8 mouse cellular contexts compared by ENCODE assay signal in the genomic region with DNA sequence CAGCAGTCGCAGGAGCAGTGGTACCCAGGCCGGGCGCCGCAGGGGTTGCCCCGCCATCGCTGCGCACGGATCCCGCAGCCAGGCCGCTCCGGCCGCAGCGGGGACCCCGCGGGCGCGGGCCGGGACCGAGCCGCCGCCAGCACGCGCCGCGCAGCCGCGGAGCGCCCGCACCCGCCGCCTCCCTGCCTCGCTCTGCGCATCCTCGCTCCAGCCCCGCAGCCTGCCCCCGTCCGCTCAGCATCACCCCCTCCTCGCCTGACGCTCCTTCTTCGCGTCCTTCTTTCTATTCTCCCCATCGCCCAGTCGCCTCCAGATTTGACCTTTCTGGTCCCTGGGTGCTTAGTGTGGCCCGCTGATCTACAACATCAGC. TPM values are rescaled to one million over a fixed set of nuclear protein-coding genes. Genes with fewer than 3 reads are reported as not detected.
DNase-seq lines count a peak whose midpoint lies in the region; ATAC-seq and TF ChIP-seq lines count a peak whose summit lies in the region.

A gene (minus strand): TSS at position 177 of the 370 bp plus-strand sequence.

- peak within 1 kb of the TSS; percentile 96 for H3K4me2 ChIP-seq in kidney, postnatal 0 days (ENCODE audit: low read length)
- peak within 1 kb of the TSS; percentile 70 for H3K4me2 ChIP-seq in forebrain, embryonic 16.5 days (ENCODE audit: low read length)
- peak within 1 kb of the TSS; percentile 82 for H3K4me2 ChIP-seq in midbrain, postnatal 0 days (ENCODE audit: low read depth, low read length, poor library complexity, severe bottlenecking)

- no peaks in the 10 kb centered on the region for H3K36me3 ChIP-seq in kidney, postnatal 0 days (ENCODE audit: insufficient read depth, low read length)
- no peaks in the 10 kb centered on the region for H3K36me3 ChIP-seq in forebrain, embryonic 16.5 days (ENCODE audit: control insufficient read depth, insufficient read depth)
- H3K36me3 ChIP-seq in midbrain, postnatal 0 days (ENCODE audit: insufficient read depth, low read length), result no peaks in the 10 kb centered on the region

- 0 out of 2 replicates have a peak, but pooled peaks have one; percentile 21 for ATAC-seq in kidney, postnatal 0 days (replicated peaks; ENCODE audit: low FRiP score, low read depth)
- ATAC-seq in forebrain, embryonic 16.5 days, result peak; percentile 92
- ATAC-seq in midbrain, postnatal 0 days (ENCODE audit: low FRiP score), result peak; percentile 94

- peaks cover 15% of the 10 kb centered on the region; the same call in 1 of the 2 replicates for H3K27me3 ChIP-seq in kidney, postnatal 0 days (ENCODE audit: insufficient read depth, low read length)
- H3K27me3 ChIP-seq in forebrain, embryonic 16.5 days (replicated peaks; ENCODE audit: control insufficient read depth, insufficient read depth, low read length), result no peaks in the 10 kb centered on the region
- no peaks in the 10 kb centered on the region for H3K27me3 ChIP-seq in midbrain, postnatal 0 days (ENCODE audit: insufficient read depth, low read length)

- TF ChIP-seq CTCF in kidney, postnatal 0 days (IDR thresholded peaks at IDR 0.05; ENCODE audit: low read depth), result no peak
- no peak for TF ChIP-seq CTCF in midbrain, postnatal 0 days (IDR thresholded peaks at IDR 0.05)

- H3K9me3 ChIP-seq in kidney, postnatal 0 days (replicated peaks; ENCODE audit: low read length), result no peaks in the 10 kb centered on the region
- no peaks in the 10 kb centered on the region for H3K9me3 ChIP-seq in forebrain, embryonic 16.5 days (ENCODE audit: control insufficient read depth, low read length)
- H3K9me3 ChIP-seq in midbrain, postnatal 0 days (ENCODE audit: low read length), result no peaks in the 10 kb centered on the region

- peak within 1 kb of the TSS; percentile 51 for H3K9ac ChIP-seq in kidney, postnatal 0 days (ENCODE audit: low read depth, low read length)
- peak within 1 kb of the TSS; percentile 85 for H3K9ac ChIP-seq in forebrain, embryonic 16.5 days (replicated peaks; ENCODE audit: low read depth, low read length)
- peak within 1 kb of the TSS; percentile 81 for H3K9ac ChIP-seq in midbrain, postnatal 0 days (replicated peaks; ENCODE audit: low read length, poor library complexity, severe bottlenecking)

- H3K27ac ChIP-seq in kidney, postnatal 0 days, result no peak within 1 kb of the TSS
- H3K27ac ChIP-seq in forebrain, embryonic 16.5 days (ENCODE audit: low read length), result peak within 1 kb of the TSS; percentile 82
- peak within 1 kb of the TSS; percentile 89 for H3K27ac ChIP-seq in midbrain, postnatal 0 days (ENCODE audit: low read depth, low read length)

- under 1% methylated on average over 34 of the region's 44 CpGs for WGBS in kidney, postnatal 0 days
- WGBS in forebrain, embryonic 16.5 days, result under 1% methylated on average over 38 of the region's 44 CpGs
- under 1% methylated on average over 37 of the region's 44 CpGs for WGBS in midbrain, postnatal 0 days

- no peak for DNase-seq in kidney, postnatal 0 days (ENCODE audit: low spot score)
- DNase-seq in kidney, postnatal 36 days, result no peak
- DNase-seq in cerebellum, adult 11 months, result peak; percentile 73
- DNase-seq in left cerebral cortex, adult 18-20 months (ENCODE audit: low spot score in 2 of 2), result peak; percentile 67 to 79
- DNase-seq in midbrain, postnatal 0 days (ENCODE audit: low spot score), result peak; percentile 58
- no peak for DNase-seq in yolk sac, embryonic 10.5 days (ENCODE audit: low spot score)
- no peak for DNase-seq in thymus, postnatal 36 days

- peaks cover 6% of the 10 kb centered on the region; the same call in 1 of the 2 replicates for H3K4me1 ChIP-seq in kidney, postnatal 0 days (replicated peaks; ENCODE audit: insufficient read depth, low read length)
- peaks cover 12% of the 10 kb centered on the region for H3K4me1 ChIP-seq in forebrain, embryonic 16.5 days (replicated peaks; ENCODE audit: control insufficient read depth, insufficient read depth, low read length)
- no peaks in the 10 kb centered on the region for H3K4me1 ChIP-seq in midbrain, postnatal 0 days (ENCODE audit: insufficient read depth, low read length)

- H3K4me3 ChIP-seq in kidney, postnatal 0 days (replicated peaks; ENCODE audit: low read depth, low read length), result peak within 1 kb of the TSS; percentile 67
- H3K4me3 ChIP-seq in forebrain, embryonic 16.5 days (replicated peaks; ENCODE audit: low read length), result peak within 1 kb of the TSS; percentile 69
- H3K4me3 ChIP-seq in midbrain, postnatal 0 days (ENCODE audit: low read depth, low read length), result peak within 1 kb of the TSS; percentile 76

RNA-seq across cellular contexts. Expression of the gene that starts here (rescaled TPM):
- polyA plus RNA-seq in kidney, postnatal 0 days (2015; fragmentation: Nextera tagmentation; extraction: Ambion mirVana), result 0.12 and 0.14 TPM in 2 replicates
- 25.3 and 28.6 TPM in 2 replicates for polyA plus RNA-seq in forebrain, embryonic 16.5 days (2015; fragmentation: Nextera tagmentation; extraction: Ambion mirVana)
- total RNA-seq in left cerebral cortex, adult 18-20 months (2021), result 100 to 1,000 TPM; 209 to 220 TPM
- 36.8 and 37.9 TPM in 2 replicates for total RNA-seq in midbrain, postnatal 0 days (2014; rRNA removed)
- 17.9 and 21.2 TPM in 2 replicates for polyA plus RNA-seq in midbrain, postnatal 0 days (2015; fragmentation: Nextera tagmentation; extraction: Ambion mirVana)

Comparison
In these comparisons a context has a peak if more than half of its experiments do, and no peak if none do; other contexts are left out.
1. RNA of the gene that starts here (polyA plus RNA-seq): 25.3 to 28.6 TPM in forebrain, embryonic 16.5 days and 17.9 to 21.2 TPM in midbrain, postnatal 0 days; 0.12 to 0.14 TPM in kidney, postnatal 0 days; every median in the first group is over 10 times any median in the second.
2. Peak in ATAC-seq, H3K4me3 ChIP-seq, H3K9ac ChIP-seq and H3K4me2 ChIP-seq in kidney, postnatal 0 days; RNA of the gene not detected or under 1 TPM.
3. ATAC-seq: peak in every context shown above with its lines; median percentile 94 in midbrain, postnatal 0 days; 92 in forebrain, embryonic 16.5 days; 21 in kidney, postnatal 0 days.
4. DNase-seq: peak in cerebellum, adult 11 months (single experiment), left cerebral cortex, adult 18-20 months (2 of 2) and midbrain, postnatal 0 days (single experiment); none in kidney, postnatal 0 days (single experiment), kidney, postnatal 36 days (0 of 2), yolk sac, embryonic 10.5 days (single experiment) and thymus, postnatal 36 days (0 of 2).
5. Peak in every context shown above with its lines, with median percentiles within 50 percentile points of each other: H3K4me2 ChIP-seq, H3K4me3 ChIP-seq and H3K9ac ChIP-seq.